Mouse (Mus musculus): Measurements from ENCODE around the gene Eogt. TPM values are rescaled to one million over a fixed set of nuclear protein-coding genes. Genes with fewer than 3 reads are reported as not detected.

Eogt gene
- polyA plus RNA-seq (2011; ENCODE audit: insufficient read depth, insufficient read length, low replicate concordance, missing spikeins), result 2.8 and 4.5 TPM in 2 replicates

- no peaks in the 10 kb centered on the region; the same call in 1 of the 2 replicates for H3K4me1 ChIP-seq (ENCODE audit: control insufficient read depth, insufficient read depth, low read length)
- WGBS, result 1% methylated on average over 56 of the region's 56 CpGs
- H3K4me3 ChIP-seq (replicated peaks; ENCODE audit: control insufficient read depth, low read depth, low read length), result peak within 1 kb of the TSS; percentile 66
- TF ChIP-seq CTCF (IDR thresholded peaks at IDR 0.05; ENCODE audit: control insufficient read depth, insufficient read depth, low read length), result peak; percentile 19; the same call in 1 of the 2 replicates
- TF ChIP-seq POLR2A (IDR thresholded peaks at IDR 0.05; ENCODE audit: borderline replicate concordance, control insufficient read depth, low read depth, low read length), result no peak
- no peak within 1 kb of the TSS for H3K27ac ChIP-seq (ENCODE audit: control insufficient read depth, insufficient read depth, low read depth, low read length, poor library complexity)
Measured at GRCm38 (mm10) chr6:97148383-97149251, at the start of gene Eogt. Eogt (minus strand) TSS chr6:97149182.

- Histone ChIP-seq H3K4me1 (ENCODE audit: control insufficient read depth, insufficient read depth, low read length) (peaks cover 3% of the 10 kb centered on the region; the same call in 1 of the 2 replicates), H3K27ac (ENCODE audit: control insufficient read depth, insufficient read depth, low read depth, low read length, poor library complexity) (peak overlapping the region; percentile 90), H3K4me3 (replicated peaks; ENCODE audit: control insufficient read depth, low read depth, low read length) (peak overlapping the region; percentile 78)
- TF ChIP-seq POLR2A (IDR thresholded peaks at IDR 0.05; ENCODE audit: borderline replicate concordance, control insufficient read depth, low read depth, low read length) (no peak), CTCF (IDR thresholded peaks at IDR 0.05; ENCODE audit: control insufficient read depth, insufficient read depth, low read length) (no peak)
- WGBS, result 23% methylated on average over 11 of the region's 11 CpGs
Measured at GRCm38 (mm10) chr6:97179367-97179828, 30.4 kb upstream of the Eogt start.

- peak within 1 kb of the TSS; percentile 93 for H3K4me3 ChIP-seq (replicated peaks; ENCODE audit: control insufficient read depth, low read depth, low read length)
- WGBS, result under 1% methylated on average over 78 of the region's 80 CpGs
- TF ChIP-seq CTCF (IDR thresholded peaks at IDR 0.05; ENCODE audit: control insufficient read depth, insufficient read depth, low read length) (no peak), POLR2A (IDR thresholded peaks at IDR 0.05; ENCODE audit: borderline replicate concordance, control insufficient read depth, low read depth, low read length) (peak; percentile 68; the same call in 1 of the 2 replicates)
- peak within 1 kb of the TSS; percentile 90 for H3K27ac ChIP-seq (ENCODE audit: control insufficient read depth, insufficient read depth, low read depth, low read length, poor library complexity)
- H3K4me1 ChIP-seq (ENCODE audit: control insufficient read depth, insufficient read depth, low read length), result peaks cover 3% of the 10 kb centered on the region; the same call in 1 of the 2 replicates
Measured at GRCm38 (mm10) chr6:97178491-97179366, 29.7 kb upstream of the Eogt start, which contains the start of gene Tmf1. Tmf1 (minus strand) TSS chr6:97179122.

- no peak overlapping the region for H3K27ac ChIP-seq (ENCODE audit: control insufficient read depth, insufficient read depth, low read depth, low read length, poor library complexity)
- 31% methylated on average over 11 of the region's 11 CpGs for WGBS
Measured at GRCm38 (mm10) chr6:97175716-97176115, 26.7 kb upstream of the Eogt start.

GRCm38 (mm10) chr6:97150156-97150555 lies 1.2 kb upstream of the Eogt start:
- no peak for TF ChIP-seq POLR2A (IDR thresholded peaks at IDR 0.05; ENCODE audit: borderline replicate concordance, control insufficient read depth, low read depth, low read length)
- no peak for TF ChIP-seq CTCF (IDR thresholded peaks at IDR 0.05; ENCODE audit: control insufficient read depth, insufficient read depth, low read length)
- H3K4me3 ChIP-seq (replicated peaks; ENCODE audit: control insufficient read depth, low read depth, low read length), result no peak overlapping the region
- no peak overlapping the region for H3K27ac ChIP-seq (ENCODE audit: control insufficient read depth, insufficient read depth, low read depth, low read length, poor library complexity)
- WGBS, result 74% methylated on average over 6 of the region's 6 CpGs
- no peaks in the 10 kb centered on the region; the same call in 1 of the 2 replicates for H3K4me1 ChIP-seq (ENCODE audit: control insufficient read depth, insufficient read depth, low read length)

More at GRCm38 (mm10) chr6:97175716-97176115, 26.7 kb upstream of the Eogt start:
- Histone ChIP-seq H3K4me3 (replicated peaks; ENCODE audit: control insufficient read depth, low read depth, low read length) (no peak overlapping the region), H3K4me1 (ENCODE audit: control insufficient read depth, insufficient read depth, low read length) (peaks cover 3% of the 10 kb centered on the region; the same call in 1 of the 2 replicates)
- TF ChIP-seq POLR2A (IDR thresholded peaks at IDR 0.05; ENCODE audit: borderline replicate concordance, control insufficient read depth, low read depth, low read length) (no peak), CTCF (IDR thresholded peaks at IDR 0.05; ENCODE audit: control insufficient read depth, insufficient read depth, low read length) (no peak)

- TF ChIP-seq CTCF (IDR thresholded peaks at IDR 0.05; ENCODE audit: control insufficient read depth, insufficient read depth, low read length) (no peak), POLR2A (IDR thresholded peaks at IDR 0.05; ENCODE audit: borderline replicate concordance, control insufficient read depth, low read depth, low read length) (no peak)
- Histone ChIP-seq H3K4me1 (ENCODE audit: control insufficient read depth, insufficient read depth, low read length) (no peaks in the 10 kb centered on the region; the same call in 1 of the 2 replicates), H3K27ac (ENCODE audit: control insufficient read depth, insufficient read depth, low read depth, low read length, poor library complexity) (no peak overlapping the region), H3K4me3 (replicated peaks; ENCODE audit: control insufficient read depth, low read depth, low read length) (no peak overlapping the region)
- 56% methylated on average over 2 of the region's 2 CpGs for WGBS
Measured at GRCm38 (mm10) chr6:97149721-97150120, 739 bp upstream of the Eogt start.

GRCm38 (mm10) chr6:97147755-97148382 lies 1.1 kb downstream of the Eogt start:
- no peaks in the 10 kb centered on the region; the same call in 1 of the 2 replicates for H3K4me1 ChIP-seq (ENCODE audit: control insufficient read depth, insufficient read depth, low read length)
- no peak overlapping the region for H3K27ac ChIP-seq (ENCODE audit: control insufficient read depth, insufficient read depth, low read depth, low read length, poor library complexity)
- 37% methylated on average over 18 of the region's 18 CpGs for WGBS
- peak overlapping the region; percentile 66 for H3K4me3 ChIP-seq (replicated peaks; ENCODE audit: control insufficient read depth, low read depth, low read length)
- no peak for TF ChIP-seq POLR2A (IDR thresholded peaks at IDR 0.05; ENCODE audit: borderline replicate concordance, control insufficient read depth, low read depth, low read length)
- TF ChIP-seq CTCF (IDR thresholded peaks at IDR 0.05; ENCODE audit: control insufficient read depth, insufficient read depth, low read length), result no peak

Data from bone marrow, adult 2 months (tissue).